Mouse (Mus musculus) olfactory bulb, adult 2 months (tissue): ENCODE results near the gene Map6. TPM values are rescaled to one million over a fixed set of nuclear protein-coding genes. Genes with fewer than 3 reads are reported as not detected.
A peak's percentile ranks its signal among the peaks of the same experiment; 100 is the strongest.

Source experiments
- H3K27ac ChIP-seq: fragments of 200-500 bp; 2 replicates; pipeline ENCODE4 v1.5.1; 2012; ENCODE audit warnings: low read depth, low read length; ENCODE audit not compliant: insufficient read depth
- H3K4me1 ChIP-seq: fragments of 200-500 bp; 2 replicates; pipeline ENCODE4 v1.6.1; 2012; ENCODE audit warnings: low read length; ENCODE audit not compliant: control insufficient read depth, insufficient read depth
- H3K4me3 ChIP-seq: fragments of 200-500 bp; 2 replicates; pipeline ENCODE4 v1.5.1; 2012; ENCODE audit warnings: mild to moderate bottlenecking, low read depth, low read length, moderate library complexity; ENCODE audit not compliant: insufficient read depth
- CTCF ChIP-seq: fragments of 200-500 bp; IDR thresholded peaks from 2 replicates; pipeline ENCODE4 v1.5.1; 2012; ENCODE audit warnings: low read depth, mild to moderate bottlenecking, low read length, moderate library complexity; ENCODE audit not compliant: insufficient read depth
- POLR2A ChIP-seq: fragments of 200-500 bp; IDR thresholded peaks from 2 replicates; pipeline ENCODE4 v1.6.1; 2012; ENCODE audit warnings: mild to moderate bottlenecking, low read depth, low read length, moderate library complexity; ENCODE audit not compliant: insufficient read depth
- WGBS: fragments of 180-500 bp; shearing (Covaris S2); methylation state at CpG from one replicate; pipeline ENCODE4 v1.1.7; 2018; 5-methylcytosine and 5-hydroxymethylcytosine counted together
- polyA plus RNA-seq: library from polyadenylated mRNA; stranded (reverse); fragments of >200 nt; gene quantifications from 2 replicates; pipeline ENCODE4 v1.2.4, GENCODE M21; 2012; ENCODE audit warnings: low replicate concordance; ENCODE audit not compliant: missing spikeins, insufficient read depth, insufficient read length

Gene Map6
- polyA plus RNA-seq, 1 experiment: not detected

DNA sequence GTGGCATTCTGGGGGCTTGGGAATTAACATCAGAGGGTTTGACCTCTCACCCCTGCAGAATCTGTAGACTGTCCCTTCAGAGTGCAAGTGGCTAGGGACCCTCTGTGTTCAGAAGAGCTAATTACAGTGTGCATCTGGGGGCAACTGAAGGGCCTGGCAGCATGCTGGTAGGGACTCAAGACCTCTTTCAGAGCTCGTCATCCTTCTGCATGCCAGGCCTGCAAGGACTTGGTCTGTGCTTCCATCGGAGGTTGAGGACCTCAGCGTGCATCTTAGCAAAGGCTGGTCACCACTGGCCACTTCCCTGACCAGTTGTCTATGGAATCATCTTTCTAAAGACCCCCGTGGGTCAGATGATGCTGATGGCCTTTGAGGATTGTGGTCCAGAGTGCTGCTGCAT lies 76.3 kb downstream of the Map6 start:
- WGBS: 86% methylated on average over 4 of the region's 4 CpGs
- TF ChIP-seq CTCF (no peak), POLR2A (no peak)
- no peak overlapping the region for H3K4me3 ChIP-seq
- no peaks in the 10 kb centered on the region for H3K4me1 ChIP-seq
- H3K27ac ChIP-seq: no peak overlapping the region

- TF ChIP-seq POLR2A: no peak
- TF ChIP-seq CTCF: no peak
Observed at GRCm38 (mm10) chr7:99347268-99347667, 80.0 kb downstream of the Map6 start.

DNA sequence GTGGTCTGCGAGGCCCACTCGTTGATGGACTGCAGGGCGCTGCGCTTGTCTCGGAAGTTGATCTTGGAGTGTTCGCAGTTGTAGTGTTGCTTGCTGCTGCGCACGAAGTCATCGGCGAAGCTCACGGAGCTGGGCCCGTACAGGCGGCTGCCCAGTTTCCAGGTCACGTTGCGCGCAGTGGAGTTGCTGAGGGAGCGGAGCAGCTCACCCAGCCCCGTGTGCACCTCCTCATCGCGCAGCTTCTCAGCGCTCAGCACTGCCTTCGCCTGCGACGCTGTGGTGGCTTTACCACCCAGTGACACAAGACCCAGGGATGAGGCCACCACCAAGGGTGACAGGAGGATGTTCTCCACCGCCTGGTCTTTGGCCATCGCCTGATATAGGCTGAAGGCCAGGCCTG lies 81.6 kb downstream of the Map6 start:
- TF ChIP-seq POLR2A (no peak), CTCF (no peak)
- Histone ChIP-seq H3K27ac (no peak overlapping the region), H3K4me3 (no peak overlapping the region), H3K4me1 (peaks cover 25% of the 10 kb centered on the region)
- 97% methylated on average over 26 of the region's 26 CpGs for WGBS

More at GRCm38 (mm10) chr7:99347268-99347667, 80.0 kb downstream of the Map6 start:
- peaks cover 19% of the 10 kb centered on the region for H3K4me1 ChIP-seq
- WGBS: 97% methylated on average over 10 of the region's 10 CpGs
- no peak overlapping the region for H3K4me3 ChIP-seq
- H3K27ac ChIP-seq: no peak overlapping the region

- peaks cover 27% of the 10 kb centered on the region for H3K4me1 ChIP-seq
- 85% methylated on average over 9 of the region's 9 CpGs for WGBS
- H3K4me3 ChIP-seq: no peak overlapping the region
- H3K27ac ChIP-seq: no peak overlapping the region
- TF ChIP-seq CTCF: no peak
- no peak for TF ChIP-seq POLR2A
Observed at GRCm38 (mm10) chr7:99349782-99350720, 82.8 kb downstream of the Map6 start.

GRCm38 (mm10) chr7:99351104-99351801 lies 84.0 kb downstream of the Map6 start:
- Histone ChIP-seq H3K4me3 (peak overlapping the region; percentile 40), H3K4me1 (peaks cover 38% of the 10 kb centered on the region), H3K27ac (0 out of 2 replicates have a peak overlapping the region, but pooled peaks have one; percentile 24)
- TF ChIP-seq CTCF: no peak
- 37% methylated on average over 12 of the region's 12 CpGs for WGBS

DNA sequence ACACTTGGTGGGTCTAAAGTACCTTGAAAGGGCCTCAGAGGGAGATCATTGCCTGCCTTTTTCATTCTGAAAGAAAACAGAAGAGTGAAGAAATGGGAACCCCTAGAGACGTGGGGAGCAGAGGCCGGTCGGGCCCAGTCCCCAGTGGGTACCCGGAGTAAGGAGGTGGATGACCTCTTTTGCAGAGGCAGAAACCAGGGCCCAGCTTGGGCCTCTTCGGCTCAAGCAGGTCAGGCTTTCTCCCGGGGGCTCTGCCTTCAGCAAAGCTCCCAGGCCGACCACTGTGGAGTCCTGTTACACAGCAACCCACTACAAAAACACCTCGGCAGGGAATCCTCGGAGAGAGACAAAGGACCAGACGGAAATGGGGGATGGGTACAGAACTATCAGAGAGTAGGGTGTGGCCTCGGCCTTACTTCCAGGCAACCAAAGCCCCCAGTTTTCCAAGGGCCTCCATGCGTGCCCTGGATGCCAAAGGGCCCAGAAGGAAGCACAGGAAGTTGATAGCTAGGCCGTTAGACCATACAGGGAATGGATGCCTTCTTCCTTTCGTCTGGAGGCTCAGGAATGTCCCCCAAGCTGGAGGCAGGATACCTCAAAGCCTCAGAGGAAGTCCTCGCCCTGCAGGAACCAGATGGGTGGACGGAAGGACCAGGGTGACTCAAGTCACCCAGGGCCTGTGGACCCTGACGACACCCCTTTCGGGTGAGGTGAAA lies 84.7 kb downstream of the Map6 start:
- 63% methylated on average over 18 of the region's 18 CpGs for WGBS
- peak overlapping the region; percentile 40 for H3K4me3 ChIP-seq
- 0 out of 2 replicates have a peak overlapping the region, but pooled peaks have one; percentile 24 for H3K27ac ChIP-seq
- TF ChIP-seq POLR2A (no peak), CTCF (no peak)
- H3K4me1 ChIP-seq: peaks cover 45% of the 10 kb centered on the region

- 26% methylated on average over 35 of the region's 35 CpGs for WGBS
- TF ChIP-seq CTCF (no peak), POLR2A (no peak)
- H3K4me1 ChIP-seq: peaks cover 49% of the 10 kb centered on the region
- H3K27ac ChIP-seq: no peak within 1 kb of the TSS
- H3K4me3 ChIP-seq: peak within 1 kb of the TSS; percentile 40
Observed at GRCm38 (mm10) chr7:99352526-99353400, 85.5 kb downstream of the Map6 start, which contains the start of gene Serpinh1. Serpinh1 (minus strand) TSS chr7:99353239.

DNA sequence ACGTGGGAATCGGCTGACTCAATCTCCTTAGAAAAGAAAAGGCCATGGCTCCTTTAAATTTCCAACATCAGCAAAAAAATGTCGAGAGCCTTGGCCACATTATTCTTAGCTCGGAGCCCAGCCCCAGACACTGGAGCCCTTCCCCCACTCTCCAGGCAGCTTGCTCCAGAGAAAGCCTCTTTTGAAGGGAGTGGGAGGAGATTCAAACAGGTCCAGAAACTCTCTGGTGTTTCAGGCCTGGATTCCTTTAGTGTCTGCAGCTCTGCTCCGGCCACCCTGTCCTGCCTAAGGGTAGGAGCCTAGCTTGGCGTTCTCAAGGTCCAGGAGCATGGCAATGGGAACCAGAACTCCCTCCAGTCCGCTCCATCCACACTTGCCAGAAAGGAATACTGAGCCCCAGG lies 88.5 kb downstream of the Map6 start:
- no peak for TF ChIP-seq POLR2A
- 0 out of 2 replicates have a peak, but pooled peaks have one; percentile 7 for TF ChIP-seq CTCF
- H3K27ac ChIP-seq: peak overlapping the region; percentile 83
- 17% methylated on average over 7 of the region's 7 CpGs for whole genome bisulfite sequencing
- no peak overlapping the region for H3K4me3 ChIP-seq
- peaks cover 59% of the 10 kb centered on the region for H3K4me1 ChIP-seq
